Mouse (Mus musculus) ovary, adult 18-20 months (tissue): ENCODE results near the gene Cpne2.

Experiments
- DNase-seq: peaks from one replicate; pipeline ENCODE4 v3.0.0; 2022; ENCODE audit warnings: low spot score, mixed read lengths

The Cpne2 gene

DNA sequence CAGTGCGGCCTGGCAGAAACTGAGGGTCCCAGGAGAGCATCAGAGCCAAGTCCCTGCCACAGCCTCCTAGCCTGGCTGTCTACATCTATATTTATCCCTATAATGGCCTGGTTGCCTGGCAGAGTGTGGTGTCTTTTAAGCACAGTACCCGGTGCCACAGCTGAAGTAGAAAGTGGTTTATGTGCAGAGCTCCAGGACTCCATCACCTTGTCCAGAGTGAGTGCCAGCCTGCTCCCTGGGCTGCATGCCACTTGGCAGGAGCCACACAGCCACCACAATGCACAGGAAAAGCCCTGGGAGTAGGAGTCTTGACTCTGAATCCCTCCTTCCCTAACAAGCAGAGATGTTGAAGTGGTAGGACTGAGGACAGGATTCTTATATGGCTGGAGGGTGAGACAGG, 4.7 kb downstream of the Cpne2 start:
- no peak for DNase-seq

DNA sequence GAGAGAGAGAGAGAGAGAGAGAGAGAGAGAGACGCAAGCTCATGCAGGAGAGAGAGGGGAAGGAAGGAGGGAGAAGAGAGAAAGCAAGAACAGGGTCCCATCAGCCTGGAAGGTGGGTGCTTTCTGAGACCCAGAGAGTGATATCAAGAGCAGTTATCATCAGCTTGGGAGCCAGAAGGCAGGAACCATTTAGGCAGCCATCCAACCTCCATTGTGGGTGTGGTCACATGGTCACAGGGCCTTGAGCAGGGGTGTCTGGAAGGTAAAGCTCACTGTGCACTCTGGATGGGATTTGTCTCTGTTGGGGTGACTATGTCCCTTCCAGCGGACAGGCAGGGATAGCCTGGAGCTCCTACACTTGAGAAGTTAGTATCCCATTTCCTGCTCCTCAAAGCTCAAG, 7.2 kb downstream of the Cpne2 start:
- DNase-seq: no peak

DNA sequence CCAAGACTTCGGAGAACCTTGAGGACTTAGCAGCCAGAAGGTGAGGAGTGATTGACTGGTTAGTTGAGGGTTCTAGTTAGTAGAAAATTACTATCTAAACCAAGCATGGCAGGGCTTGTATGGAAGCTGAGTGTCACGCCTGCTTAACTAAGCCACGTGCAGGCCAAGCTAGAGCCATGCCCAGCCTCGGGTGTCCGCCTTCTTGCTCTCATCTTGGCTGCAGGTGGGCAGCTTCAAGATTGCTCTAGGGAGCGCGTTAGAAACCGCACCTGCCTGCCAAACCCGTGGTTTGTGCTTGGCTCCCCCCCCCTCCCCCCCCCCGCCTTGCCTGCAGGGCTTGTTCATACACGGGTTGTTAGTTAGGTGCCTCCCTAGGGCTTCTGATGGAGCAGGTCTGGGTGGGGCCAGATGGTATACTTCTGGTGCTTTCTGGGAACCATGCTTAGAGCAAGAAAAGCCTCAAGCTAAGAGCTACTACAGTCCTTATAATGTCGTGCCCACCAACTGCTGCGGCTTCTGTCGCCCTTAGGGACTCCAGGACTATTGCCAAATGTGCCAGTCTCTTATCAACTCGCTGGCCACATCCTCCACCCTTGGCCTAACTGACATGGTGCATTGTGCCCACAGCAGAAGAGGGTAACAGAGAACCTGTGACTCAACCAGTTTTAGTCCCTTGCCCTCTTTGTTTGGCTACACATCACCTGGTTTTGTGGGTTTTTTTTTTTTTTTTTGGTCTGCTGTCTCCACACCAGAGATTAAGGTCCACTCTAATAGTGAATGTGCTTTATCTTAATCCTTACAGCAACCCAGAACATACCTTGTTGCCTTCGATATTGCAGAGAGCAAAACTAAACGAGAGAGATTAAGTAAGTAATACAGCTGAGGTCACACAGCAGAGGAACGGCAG, 8.4 kb downstream of the Cpne2 start:
- no peak for DNase-seq

DNA sequence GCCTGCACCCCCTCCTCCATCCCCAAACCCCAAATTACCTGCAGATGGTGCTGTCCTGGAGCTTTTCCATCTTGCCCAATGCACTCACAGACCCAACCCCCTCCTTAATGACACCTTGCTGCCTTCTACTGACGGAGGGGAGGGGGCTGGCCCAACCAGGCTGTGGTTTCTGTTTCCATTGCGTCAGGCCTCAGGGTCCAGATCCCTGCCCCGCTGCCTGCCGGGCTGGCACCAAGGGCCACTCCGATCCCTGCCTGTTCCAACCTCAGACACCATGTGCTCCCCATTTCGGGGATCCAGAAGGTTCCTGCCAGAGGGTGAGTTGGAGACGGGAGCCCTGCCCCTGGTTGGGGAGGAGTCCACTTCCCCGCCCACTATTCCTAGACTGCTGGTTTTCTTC, 11.2 kb downstream of the Cpne2 start:
- DNase-seq: no peak

DNA sequence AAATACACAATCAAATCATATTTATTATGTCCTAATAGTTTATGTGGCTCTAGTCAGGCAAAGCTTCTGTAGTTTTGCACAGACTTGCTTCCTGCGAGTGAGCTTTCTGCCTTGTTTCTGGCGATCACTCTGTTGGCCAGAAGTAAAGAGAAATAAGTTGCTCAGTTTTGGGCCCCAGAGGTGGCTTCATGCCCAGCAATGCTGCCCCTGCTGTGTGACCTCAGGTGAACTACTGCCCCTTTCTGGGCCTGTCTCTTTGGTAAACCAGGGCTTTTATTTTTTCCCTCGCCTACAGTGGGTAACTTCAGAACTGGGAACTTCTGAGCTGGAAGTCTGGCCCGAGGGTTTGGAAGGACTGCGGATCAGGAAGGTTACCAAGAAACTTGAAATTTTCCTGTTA, 16.3 kb downstream of the Cpne2 start:
- DNase-seq: no peak

DNA sequence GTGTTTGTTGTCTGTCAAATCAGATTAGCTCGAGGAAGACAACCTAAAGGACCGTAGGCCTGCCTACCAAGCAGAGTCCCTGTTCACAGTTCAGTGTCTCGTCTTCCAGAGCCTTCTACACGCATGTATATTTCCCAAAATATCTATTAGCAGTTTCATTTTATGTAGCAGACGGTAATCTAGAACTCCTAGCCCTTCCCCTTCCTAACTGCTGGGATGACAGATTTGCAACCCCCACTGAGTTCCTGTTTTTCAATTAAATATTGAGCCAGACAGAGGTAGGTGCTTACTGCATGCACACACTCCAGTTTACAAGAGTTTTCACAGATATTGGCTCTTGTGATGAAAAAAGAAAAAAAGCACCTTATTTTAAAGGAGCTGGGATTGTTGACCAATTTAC, 16.7 kb downstream of the Cpne2 start:
- DNase-seq: no peak

DNA sequence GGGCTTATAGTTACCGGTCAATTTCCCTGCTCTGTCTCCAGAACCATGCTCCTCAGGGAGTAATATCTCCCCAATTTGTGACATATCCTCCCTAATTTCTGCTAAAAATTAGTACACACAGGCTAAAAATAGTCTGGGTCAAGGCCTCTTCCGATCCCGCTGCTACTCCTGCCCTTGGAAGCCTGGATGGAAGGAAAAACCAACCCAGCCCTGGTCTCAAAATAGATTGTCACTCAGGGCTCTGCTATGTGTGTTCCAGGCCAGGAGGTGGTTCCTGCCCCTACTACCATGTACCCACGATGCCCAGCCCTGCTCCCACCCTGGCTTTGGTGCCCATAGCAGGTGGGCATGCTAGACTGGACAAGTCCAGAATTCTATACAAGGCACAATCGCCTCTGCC, 17.2 kb downstream of the Cpne2 start:
- DNase-seq: no peak

DNA sequence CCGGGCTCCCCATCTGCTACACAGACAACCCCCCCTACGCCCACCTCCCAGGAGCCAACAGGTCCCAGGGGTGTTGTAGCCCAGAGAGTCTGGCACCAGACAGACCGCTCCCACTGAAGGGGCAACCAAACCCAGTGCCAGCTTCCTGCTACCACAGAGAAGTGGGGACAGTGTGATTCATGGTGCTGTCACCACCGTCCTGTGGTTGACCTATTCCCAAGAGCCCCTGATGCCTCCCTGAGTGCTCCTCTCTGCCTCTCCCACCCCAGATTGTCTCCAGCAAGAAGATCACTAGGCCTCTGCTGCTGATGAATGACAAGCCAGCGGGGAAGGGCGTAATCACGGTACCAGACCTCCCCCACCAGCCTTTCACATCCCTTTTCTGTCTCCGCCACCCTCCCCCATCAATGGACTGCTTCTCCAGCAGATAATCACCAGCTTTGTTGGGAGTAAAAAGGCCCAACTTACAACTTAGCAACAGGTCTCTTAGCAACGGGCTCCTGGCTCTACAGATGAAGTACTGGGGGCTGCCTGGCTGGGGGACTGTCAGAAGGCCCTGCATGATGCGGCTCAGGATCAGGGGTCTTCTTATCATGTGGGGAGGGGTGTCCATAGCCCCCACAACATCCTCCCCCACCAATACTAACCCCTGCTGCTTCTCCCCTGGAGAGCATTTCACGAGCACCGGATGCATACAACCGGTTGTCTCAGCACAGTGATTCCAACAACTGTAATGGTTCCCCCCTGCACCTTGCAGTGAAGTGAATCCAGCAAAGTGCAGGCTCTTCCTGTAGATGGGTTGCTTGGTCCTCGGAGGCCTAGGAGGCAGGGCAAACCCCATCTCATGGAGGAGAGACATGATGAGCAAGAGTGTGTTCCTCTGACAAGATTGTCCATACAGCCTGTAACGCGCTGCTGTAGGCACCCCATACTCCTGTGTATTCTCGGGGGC, 19.0 kb downstream of the Cpne2 start:
- no peak for DNase-seq

DNA sequence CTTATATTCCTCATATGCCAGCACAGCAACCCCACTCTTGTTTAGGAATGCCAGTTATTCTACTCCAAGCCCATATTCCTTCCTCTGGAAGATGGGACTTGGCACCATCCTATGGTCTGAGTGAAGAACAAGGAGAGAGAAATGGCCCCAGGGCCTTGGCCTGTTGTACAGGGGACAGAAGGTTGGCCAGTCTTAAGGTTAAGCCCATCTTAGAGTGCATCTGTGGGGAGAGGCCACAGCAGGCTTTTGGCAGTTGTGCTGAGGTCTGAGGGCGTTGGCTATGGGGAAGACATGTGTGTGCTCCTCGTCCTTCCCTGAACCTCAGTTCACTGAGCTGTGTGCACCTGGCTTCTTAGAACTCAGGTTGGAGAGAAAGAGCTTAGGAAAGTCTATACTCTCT, 19.9 kb downstream of the Cpne2 start:
- DNase-seq: no peak

DNA sequence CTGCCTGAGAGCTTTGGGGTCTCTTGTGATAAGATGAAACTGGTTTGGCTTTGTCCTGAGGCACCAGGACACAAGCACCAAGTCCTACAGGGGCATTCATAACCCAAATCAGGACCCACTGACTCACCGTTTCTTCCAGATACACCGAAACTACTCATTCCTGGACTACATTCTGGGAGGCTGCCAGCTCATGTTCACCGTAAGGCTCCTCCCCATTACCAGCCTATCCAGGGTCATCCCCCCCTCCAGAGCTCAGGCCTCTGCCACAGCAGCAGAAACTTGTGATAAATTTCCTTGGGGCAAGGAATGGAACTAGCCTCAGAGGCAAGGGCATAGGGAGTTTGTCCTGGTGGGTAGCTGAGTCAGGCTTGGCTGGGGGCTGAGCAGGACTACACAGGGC, 24.5 kb downstream of the Cpne2 start:
- peak; percentile 34 for DNase-seq

DNA sequence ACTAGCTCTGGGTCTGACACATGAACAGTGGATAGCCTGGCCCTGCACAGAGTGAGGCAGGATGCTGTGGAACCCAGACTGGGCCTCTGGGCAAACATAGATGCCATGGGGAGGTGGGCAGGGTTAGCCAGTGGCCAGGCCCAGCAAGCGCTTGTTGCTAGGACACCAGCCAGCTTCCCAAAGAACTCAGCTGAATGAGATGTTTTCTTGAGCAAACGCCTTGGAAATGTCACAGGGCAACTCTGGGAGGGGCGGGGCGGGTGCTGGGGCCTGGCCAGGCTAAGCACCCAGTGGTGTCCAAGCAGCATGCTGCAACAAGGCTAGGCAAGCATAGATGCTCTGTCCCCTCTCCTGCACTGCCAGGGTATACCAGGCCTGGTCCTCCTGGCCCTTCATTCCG, 28.5 kb downstream of the Cpne2 start:
- no peak for DNase-seq

DNA sequence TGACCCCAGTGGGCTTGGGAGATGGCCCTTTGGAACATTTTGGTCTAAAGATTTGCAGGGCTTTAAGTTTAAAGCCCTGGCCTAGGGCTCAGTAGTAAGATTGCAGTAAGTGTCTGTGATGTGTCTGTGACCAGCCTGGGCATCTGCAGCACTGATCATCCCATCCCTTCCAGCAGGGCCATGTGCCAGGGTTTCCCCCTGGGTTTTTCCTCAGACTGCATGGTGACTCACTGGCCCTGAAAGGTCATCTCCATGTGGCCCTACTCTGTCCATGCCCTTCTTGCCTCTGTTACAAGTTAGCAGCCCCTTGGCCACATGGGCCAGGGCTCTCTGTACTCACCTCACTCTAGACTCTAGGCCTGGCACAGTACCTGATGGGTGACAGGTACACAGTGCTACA, 31.6 kb downstream of the Cpne2 start:
- DNase-seq: no peak

DNA sequence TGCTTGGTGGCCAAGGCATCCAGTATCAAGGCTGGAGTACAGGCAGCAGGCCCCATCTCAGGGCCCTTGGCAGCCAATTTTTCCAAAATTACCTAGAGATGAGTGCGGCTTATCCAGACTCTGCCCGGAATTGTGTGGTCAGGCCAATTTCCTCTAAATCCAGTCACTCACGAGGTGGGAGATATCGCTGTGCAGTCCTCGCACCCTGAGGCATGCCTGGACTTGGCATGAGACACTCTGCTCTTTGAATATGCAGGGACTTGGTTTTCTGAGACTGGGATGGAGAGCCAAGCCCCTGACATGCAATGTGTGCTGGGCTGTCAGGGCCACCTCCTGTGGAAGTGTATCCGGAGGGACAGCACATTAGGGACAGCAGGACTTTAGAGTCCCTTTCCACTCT, 33.2 kb downstream of the Cpne2 start:
- no peak for DNase-seq

DNA sequence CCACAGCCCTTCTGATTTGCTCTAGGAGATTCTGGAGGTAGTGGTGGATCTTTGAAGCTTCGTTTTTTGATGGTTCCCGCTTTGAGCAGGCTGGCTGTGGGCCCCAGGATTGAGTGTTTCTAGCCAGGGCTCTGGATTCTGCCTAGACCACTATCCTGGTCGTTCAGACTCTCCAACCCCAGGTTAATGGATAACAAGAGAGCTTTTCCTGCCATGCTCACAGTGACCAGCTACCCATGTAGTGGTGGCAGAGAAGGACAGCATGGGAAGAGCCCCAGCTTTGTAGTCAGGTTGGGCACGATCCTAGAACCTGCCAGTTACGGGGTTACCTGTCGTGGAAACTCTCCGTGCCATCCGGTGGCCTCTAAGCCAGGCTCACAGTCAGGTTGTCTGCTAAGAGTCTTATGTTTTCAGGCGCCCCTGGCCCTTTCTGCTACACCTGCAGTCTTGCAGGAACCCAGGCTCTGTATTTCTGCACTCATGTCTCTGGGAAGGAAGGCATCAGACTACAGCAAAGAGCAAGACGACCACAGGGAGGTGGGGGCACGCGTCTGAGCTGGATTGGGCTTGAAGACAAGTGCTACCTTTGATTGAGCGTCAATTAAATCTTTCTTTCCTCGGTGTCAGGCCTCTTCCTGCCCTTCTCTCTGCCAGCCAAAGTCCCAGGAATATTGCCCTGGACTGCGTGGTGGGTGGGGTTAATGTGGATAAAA, 33.8 kb downstream of the Cpne2 start:
- no peak for DNase-seq

DNA sequence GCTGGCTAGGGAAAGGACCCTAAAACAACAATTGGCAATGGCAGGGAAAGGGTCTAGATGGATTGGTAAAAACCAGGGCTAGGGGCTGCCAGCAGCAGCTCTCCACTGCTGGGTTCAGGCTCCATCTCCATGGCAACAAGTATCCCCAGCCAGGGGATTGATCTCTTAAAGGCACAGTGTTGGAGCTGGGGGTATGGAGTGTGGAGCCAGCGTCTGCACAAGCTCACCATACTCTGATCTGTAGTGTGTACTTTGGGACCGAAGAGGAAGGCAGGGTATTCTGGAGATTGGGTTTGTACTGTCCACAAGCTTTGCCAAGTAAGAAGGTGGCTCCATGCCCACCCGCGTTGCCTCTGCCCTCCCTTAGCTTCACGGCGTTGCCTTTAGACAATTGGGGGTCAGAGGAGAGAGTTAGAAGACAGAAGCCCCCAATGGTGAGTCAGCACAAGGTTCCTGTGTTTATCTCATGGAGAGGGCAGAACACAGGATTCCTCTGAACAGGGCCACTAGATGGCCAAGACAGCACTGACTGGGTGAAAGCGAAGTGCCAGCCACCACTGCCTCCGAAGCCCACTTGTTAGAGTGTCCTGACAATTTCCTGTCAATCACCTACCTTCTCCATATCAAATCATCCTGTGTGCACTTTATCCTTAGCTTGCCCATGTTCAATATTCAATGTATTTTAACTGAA, 34.5 kb downstream of the Cpne2 start:
- DNase-seq: no peak

DNA sequence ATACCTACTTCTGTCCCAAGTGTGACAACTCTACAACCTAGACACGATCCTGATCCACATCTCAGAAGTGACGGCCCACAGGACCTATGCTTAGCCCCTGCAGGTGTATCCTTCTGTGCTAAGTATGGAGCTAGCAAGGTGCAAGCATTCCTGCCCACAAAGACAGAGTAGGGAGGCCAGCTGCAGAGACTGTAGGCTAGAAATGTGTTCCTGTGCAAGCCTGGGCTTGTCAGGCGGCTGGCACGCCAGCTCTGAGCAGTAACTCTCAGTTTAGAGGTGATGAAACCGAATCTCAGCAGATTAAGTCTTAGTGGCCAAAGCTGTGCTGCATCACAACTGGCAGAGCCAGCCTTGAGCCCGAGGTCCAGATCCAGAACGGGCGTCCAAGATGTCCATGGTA, 35.3 kb downstream of the Cpne2 start:
- DNase-seq: no peak

DNA sequence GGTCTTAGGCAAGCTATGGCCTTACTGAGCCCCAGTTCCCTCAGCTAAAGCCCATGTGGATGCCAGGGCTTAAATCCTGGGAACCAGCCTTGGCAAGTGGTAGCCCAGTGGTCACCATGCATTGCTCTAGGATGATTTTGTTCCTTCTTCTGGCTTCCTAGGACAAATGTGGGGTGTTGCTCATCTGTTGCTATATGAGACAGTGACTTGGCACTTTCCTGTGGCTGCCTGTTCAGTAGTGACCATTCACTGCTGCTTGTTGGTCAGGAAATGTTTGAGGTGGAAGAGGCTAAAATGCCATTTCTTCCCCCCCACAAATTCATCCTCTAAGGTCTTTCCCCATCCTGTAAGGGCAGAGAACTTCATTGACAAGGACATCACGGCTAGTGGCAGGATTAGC, 36.6 kb downstream of the Cpne2 start:
- DNase-seq: no peak

DNA sequence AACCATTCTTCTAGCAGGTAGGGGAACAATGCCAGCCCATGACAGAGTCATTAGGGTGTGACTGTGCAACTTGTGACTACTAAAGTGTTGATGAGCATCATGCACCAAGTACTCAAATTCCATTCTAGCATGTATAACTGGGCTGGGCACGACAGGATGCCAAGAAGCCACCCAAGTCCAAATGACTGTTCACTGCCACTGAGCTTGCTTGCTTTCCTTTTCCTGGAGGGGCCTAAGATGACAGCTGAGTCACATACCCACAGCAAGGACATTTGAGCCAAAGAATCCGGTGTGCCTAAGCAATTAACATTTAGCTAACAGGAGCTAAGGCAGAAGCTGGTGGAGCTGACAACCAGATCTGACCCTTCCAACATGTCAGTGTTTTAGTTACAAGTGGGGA, 39.1 kb downstream of the Cpne2 start:
- DNase-seq: no peak

DNA sequence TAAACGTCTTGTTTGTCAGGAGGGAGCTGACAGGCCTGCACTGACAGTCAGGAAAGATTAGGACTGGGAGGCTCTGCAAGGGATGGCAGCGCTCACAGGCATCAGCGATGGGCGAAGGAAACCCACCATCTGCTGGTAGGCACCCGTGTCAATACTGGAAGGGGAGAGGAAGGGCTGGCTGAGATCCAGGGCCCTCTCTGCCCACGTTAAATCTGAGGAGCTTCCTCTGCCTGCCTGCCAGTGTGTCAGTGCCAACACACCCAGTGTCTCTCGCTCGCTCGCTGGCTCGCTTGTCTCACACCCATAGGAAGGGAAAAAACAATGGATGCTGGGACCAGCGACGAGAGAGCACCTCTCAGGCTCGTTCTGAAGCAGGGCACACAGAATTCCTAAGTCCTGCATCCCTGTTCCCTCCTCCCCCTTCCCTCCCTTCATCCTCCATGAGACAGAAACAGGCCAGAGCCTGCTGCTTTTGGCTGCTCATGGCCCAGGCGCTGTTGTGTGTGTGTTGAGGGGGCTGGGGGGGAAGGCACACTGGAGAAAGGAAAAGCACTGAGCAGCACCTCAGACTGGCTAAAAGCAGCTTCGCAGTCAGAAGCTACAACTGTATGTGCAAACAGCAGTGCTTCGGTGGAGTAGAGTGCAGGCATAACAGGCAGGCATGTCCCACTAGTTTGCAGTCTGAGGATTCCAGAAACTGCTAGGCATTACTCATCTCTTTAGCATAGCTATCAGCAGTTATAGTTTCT, 41.5 kb downstream of the Cpne2 start:
- DNase-seq: no peak

DNA sequence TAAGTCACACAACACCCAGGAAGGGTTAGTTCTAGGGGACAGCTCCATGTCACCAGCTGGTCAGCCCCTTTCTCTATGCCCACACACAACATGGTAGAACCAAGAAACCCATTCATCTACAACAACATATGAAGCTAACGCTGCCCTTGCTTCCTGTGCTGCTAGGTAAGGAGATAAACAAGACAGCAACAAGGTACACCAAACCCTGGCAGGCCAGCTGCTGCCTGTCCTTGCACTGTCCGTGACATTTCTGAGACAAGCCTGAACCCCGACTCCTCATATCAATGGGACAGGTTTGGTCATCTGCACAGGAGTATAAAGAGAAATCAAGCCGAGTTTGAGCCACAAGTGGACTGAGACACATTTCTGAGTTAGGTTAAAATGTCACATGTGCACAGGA, 42.4 kb downstream of the Cpne2 start:
- no peak for DNase-seq

DNA sequence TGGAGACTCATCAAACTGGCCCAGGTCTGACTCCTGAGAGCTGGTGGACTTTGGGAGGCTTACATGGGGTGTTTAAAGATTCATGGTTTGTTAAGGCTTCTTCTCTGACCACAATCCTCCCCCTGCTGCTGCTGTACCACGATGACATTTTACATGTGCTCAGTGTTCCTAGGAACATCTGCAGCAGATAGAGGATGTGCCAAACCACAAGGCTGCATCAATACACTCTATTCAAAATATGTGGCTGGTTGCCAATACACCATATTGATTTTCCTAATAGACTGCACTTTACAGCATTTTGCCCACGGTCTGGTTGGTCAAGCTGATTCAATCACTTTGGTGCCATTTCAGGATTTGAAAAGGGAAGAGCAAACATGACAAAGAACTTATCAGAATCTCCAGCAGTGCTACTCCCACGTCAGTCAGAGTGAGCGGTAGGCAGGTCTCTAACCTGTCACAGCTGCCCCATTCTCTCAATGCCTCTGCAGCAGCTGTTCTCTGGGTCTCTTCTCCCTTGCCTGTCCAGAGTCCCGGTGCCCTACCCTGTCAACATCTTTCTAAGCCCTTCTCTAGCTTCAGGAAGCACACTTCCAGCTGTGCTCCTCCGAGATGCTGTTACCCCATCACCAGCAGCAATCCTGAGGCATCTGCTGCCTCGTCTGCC, 49.2 kb downstream of the Cpne2 start:
- DNase-seq: no peak
